Mouse (Mus musculus) embryo, embryonic 9.5 days (tissue): ENCODE measurements around the gene Nek2.

Source experiments
- DNase-seq: peaks from one replicate; pipeline ENCODE4 v3.0.0-alpha.2; 2017; ENCODE audit errors: extremely low spot score

Gene Nek2

GRCm38 (mm10) chr1:191856886-191857651 lies 35.8 kb downstream of the Nek2 start:
- DNase-seq, result no peak

- DNase-seq, result no peak
Observed at GRCm38 (mm10) chr1:191858136-191858535, 36.9 kb downstream of the Nek2 start.

- no peak for DNase-seq
Observed at GRCm38 (mm10) chr1:191859847-191860246, 38.6 kb downstream of the Nek2 start.

DNA sequence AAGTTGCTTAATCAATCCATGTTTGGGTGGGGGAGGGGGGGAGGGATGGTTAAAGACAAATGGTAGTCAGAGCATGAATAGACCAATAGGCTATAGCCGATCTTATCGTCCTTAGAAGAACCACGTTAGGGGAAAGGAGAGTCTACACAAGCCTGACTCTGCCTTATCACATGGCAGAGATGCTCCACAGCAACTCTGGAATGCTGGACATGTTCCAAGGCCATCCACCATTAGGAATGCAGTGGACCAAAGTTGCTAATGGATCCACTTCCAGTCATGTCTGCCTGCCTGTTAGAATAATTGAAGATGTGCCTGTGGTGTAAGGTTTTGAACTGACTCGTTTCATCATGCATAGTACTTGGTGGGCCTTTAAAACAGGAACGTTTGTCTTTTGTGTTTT lies 40.0 kb downstream of the Nek2 start:
- no peak for DNase-seq

- DNase-seq, result no peak
Observed at GRCm38 (mm10) chr1:191863833-191864550, 42.7 kb downstream of the Nek2 start.

DNA sequence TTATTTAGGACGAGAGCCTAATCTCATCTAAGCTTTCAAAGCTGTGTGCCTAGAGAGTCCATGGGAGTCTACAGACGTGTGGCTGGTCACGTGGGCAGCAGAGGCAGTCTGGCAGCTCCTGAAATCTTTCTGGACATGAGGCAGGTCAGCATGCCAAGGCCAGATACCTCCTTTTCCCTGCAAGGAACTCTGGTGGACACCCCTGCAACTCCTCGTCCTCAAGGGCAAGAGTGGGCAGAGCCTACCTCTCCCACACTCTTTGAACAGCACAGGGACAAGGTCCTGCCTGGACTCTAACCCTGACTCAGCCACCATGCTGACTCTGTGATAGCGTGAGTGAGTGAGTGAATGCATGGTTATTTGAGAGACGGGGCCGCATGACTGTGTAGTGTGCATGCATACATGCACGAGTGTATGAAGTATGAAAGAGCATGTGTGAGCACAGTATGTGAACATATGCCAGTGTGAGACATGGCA lies 43.3 kb downstream of the Nek2 start:
- DNase-seq, result no peak

DNA sequence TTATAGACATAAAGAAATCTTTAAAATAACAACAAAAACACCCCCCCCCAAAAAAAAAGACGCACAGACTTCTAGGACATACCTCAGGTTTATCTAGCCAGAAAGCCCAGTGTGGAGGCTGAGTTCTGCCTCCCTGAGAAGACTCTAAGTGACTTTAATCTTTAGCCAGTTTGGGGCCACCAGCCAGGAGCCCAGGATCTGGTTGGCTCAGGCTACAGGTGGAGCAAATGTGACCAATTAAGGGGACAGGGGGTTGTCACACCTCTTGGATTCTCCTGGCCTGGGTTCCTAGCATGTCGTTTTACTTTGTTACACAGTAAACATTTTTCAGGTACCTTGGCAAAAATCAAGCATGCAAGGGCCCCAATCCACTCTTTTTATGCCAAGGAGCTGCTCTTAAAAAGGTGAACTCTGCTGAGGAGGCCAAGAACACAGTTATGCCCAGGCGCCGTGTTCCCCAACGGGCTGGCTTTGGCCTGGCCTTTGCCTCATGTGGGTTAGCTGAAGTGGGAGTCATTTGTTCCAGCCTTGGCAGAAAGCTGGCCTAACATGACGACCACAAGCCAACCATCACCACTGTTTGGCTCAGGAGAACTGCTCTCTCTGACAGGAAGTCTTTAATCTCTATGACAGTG lies 50.9 kb downstream of the Nek2 start:
- no peak for DNase-seq

DNA sequence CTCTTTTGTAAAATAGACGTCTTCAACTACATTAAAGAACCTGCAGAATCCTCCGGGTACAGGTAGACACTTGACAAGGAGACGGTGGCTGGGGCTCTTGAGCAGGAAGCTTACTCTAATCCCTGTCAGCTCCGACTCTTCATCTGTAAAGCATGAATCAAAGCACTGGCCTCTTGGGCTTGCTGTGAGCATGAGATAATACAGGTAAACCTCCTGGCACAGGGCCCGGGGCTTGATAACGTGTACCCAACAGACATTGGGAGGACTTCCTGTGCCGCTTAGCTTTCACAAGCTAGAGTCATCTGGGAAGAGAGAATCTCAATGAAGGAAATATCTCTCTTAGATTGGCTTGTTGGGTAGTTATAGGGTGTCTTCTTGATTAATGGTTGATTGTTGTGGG lies 53.8 kb downstream of the Nek2 start:
- no peak for DNase-seq

DNA sequence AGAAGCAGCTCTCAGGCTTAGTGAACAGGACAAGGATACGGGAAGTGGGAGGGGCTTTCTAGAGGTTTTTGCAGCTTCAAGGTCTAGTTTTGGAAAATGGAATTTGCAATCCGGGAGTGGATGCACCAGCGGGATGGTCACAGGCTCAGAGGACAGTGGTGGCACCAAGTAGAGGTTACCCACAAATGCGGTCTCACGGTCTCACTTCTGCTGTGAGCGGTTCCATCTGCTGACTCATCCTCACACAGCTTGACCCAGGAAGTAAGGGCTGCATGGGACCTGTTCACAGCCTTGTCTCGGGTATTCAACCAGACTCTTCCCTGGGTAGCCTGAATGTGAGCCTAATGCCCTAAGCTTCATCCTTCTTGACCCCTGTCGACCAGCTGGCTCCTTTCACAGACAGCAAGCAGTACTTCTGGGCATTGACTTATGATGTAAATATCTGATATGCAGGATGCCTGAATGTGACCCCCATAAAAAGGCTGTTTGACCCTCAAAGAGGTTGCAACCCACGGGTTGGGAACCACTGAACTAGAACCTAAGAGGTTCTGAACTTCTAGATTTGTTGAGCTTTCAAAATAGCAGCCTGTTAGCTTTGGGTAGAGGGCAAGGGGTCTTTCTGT lies 54.5 kb downstream of the Nek2 start:
- DNase-seq, result no peak

DNA sequence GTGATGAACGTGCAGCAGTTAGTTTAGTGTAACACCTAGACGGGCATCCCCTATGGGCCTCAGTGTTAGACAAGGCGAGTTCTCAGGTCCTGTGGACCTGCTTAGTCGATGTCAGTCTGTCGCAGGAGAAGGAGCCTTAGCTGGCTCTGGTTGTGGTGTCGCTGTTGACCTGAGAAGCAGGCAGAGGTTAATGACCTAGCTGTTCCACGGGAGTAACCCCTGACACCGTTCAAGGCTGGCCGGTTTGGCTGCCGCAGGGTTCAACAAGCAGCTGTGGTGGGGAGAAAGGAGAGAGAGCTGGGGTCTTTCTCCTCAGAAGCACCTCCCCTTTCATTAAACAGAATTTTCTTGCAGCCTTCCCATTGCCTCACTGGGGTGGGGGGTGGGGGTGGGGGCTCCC lies 56.4 kb downstream of the Nek2 start:
- DNase-seq, result no peak

GRCm38 (mm10) chr1:191878518-191878921 lies 57.3 kb downstream of the Nek2 start:
- no peak for DNase-seq

DNA sequence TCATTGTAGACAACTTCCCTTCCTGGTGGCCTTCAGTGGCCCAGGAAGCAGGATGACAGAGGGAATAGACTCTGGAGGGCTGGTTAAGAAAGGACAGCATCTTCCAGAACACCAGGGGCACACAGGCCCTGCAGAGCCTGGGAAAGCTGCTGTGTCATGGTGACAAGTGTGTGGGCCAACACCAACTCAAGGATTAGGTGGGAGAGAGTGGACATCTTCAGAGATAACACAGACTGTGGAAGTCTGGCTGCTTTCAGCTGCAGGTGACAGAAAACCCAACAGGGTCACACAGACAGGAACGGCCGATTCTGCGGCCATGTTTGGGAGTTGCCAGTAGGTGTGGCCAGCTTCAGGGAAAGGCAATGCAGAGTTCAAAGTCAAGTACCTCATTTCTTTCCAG lies 59.0 kb downstream of the Nek2 start:
- no peak for DNase-seq

DNA sequence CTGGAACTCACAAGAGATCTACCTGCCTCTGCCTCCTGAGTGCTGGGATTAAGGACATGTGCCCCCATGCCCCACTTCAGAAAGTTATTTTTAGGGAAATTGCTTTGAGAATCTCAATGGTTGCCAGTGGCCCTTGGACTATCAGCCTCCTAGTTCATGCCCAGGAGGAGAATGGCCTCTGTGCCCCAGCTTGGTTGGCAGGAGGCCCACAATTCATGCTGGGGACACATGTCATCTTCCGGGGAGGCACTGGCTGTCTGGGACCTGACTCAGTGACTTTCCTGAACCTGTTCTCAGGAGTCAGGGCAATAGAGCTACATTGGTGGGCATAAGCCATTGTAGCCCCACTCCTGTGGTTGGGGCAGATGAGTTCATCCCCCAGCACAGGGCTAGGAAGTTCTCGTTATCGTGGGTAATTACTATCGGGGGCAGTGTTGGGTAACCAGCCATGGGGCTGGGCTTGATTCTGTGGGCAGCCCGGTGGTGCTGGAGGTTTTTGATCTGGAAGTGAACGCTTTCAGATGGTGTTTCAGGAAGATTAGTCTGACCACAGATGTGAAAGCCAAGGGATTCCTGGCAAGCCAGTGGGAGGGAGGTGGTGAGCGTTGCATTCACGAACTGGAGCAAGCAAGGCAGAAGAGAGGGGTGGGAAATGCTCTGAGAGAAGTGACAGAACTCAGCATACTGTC lies 59.8 kb downstream of the Nek2 start:
- DNase-seq, result no peak

DNA sequence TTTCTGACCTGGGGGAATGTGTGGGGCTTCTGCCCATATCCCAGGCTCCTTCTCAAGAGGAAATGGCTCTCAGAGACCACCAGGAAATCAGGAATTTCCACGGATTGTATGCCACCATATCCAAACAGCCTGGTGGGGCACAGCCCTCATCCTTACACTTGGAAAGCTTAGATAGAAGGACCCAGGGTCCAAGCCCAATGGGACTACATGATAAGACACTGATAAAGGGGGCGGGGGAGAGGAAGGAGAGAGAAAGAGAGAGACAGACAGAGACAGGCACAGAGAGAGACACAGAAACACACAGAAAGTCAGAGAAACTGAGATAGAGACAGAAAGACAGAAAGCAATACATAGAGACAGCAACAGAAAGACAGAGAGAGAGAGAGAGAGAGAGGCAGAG lies 60.4 kb downstream of the Nek2 start:
- no peak for DNase-seq
